Mouse (Mus musculus) adrenal gland, adult 18-20 months (tissue): ENCODE results near the gene Klrk1. TPM values are rescaled to one million over a fixed set of nuclear protein-coding genes. Genes with fewer than 3 reads are reported as not detected.
"Not testable (repeated sequence)": the region's sequence is repeated elsewhere in the genome, so short reads cannot be mapped to it uniquely, and the experiment has no call there.

ENCODE experiments used
- DNase-seq, 2 experiments: peaks; one replicate each; pipeline ENCODE4 v3.0.0; 2021 to 2022; ENCODE audit warnings: low spot score in 2 of 2
- long read RNA-seq, 2 experiments: library from polyadenylated mRNA; stranded (forward); transcript quantifications; one replicate each; pipeline ENCODE4 v2.0.0; 2021
- total RNA-seq, 2 experiments: library from RNA; stranded (reverse); gene quantifications; 1 replicate in 1 of 2; 2 replicates in 1 of 2; pipeline ENCODE4 v1.2.3; 2021

The Klrk1 gene
- under 1 TPM; 0.96 TPM for total RNA-seq
- long read RNA-seq, experiment 1: 0 reads
- long read RNA-seq, experiment 2: 0 reads

- DNase-seq: no peak
Measured at GRCm38 (mm10) chr6:129623735-129624134, at the start of gene Klrk1. Gene Klrk1, minus strand, starts transcription at chr6:129623864.

GRCm38 (mm10) chr6:129661301-129661700 lies 37.6 kb upstream of the Klrk1 start:
- DNase-seq: not testable (repeated sequence)

GRCm38 (mm10) chr6:129660589-129660988 lies 36.9 kb upstream of the Klrk1 start, which contains the start of gene Klrc2:
Gene Klrc2, minus strand, starts transcription at chr6:129660689.
- DNase-seq: not testable (repeated sequence)

- DNase-seq: not testable (repeated sequence)
Measured at GRCm38 (mm10) chr6:129644054-129644453, 20.4 kb upstream of the Klrk1 start.

GRCm38 (mm10) chr6:129643237-129643636 lies 19.6 kb upstream of the Klrk1 start, which contains the start of gene Klrc3:
Gene Klrc3, minus strand, starts transcription at chr6:129643337.
- DNase-seq: not testable (repeated sequence)

- not testable (repeated sequence) for DNase-seq
Measured at GRCm38 (mm10) chr6:129631046-129631445, 7.4 kb upstream of the Klrk1 start.

- no peak for DNase-seq
Measured at GRCm38 (mm10) chr6:129608372-129608771, 15.3 kb downstream of the Klrk1 start.

- DNase-seq: no peak
Measured at GRCm38 (mm10) chr6:129591508-129591907, 32.2 kb downstream of the Klrk1 start, which contains the start of gene Klrd1. Gene Klrd1, plus strand, starts transcription at chr6:129591782.

GRCm38 (mm10) chr6:129583014-129583413 lies 40.6 kb downstream of the Klrk1 start:
- DNase-seq: no peak

GRCm38 (mm10) chr6:129581896-129582295 lies 41.8 kb downstream of the Klrk1 start:
- DNase-seq: no peak

- DNase-seq: no peak
Measured at GRCm38 (mm10) chr6:129581274-129581673, 42.4 kb downstream of the Klrk1 start.

- no peak for DNase-seq
Measured at GRCm38 (mm10) chr6:129577605-129578004, 46.1 kb downstream of the Klrk1 start, which contains the start of gene Klre1. Gene Klre1, plus strand, starts transcription at chr6:129577905.

GRCm38 (mm10) chr6:129575315-129575714 lies 48.3 kb downstream of the Klrk1 start:
- no peak for DNase-seq

GRCm38 (mm10) chr6:129565257-129565656 lies 58.4 kb downstream of the Klrk1 start:
- DNase-seq: no peak

Other genes with a start within 250 kb of the Klrk1 start
- gene Clec12b, start 238.0 kb downstream of the Klrk1 start, total RNA-seq: under 1 TPM; 0.22 to 0.30 TPM
- 1 to 10 TPM; 1.4 to 2.0 TPM for gene Clec1b, start 226.6 kb downstream of the Klrk1 start, total RNA-seq
- gene Clec9a, start 215.0 kb downstream of the Klrk1 start, total RNA-seq: 1 to 10 TPM in 1 of 2 experiments, under 1 TPM in 1; 0.53 to 1.6 TPM
- 1 to 10 TPM; 4.0 to 4.5 TPM for gene Clec1a, start 171.9 kb downstream of the Klrk1 start, total RNA-seq
- gene Olr1, start 116.7 kb downstream of the Klrk1 start, total RNA-seq: under 1 TPM in 1 of 2 experiments, not detected in 1; 0.80 TPM
- gene Tmem52b, start 111.3 kb downstream of the Klrk1 start, total RNA-seq: not detected
- 100 to 1,000 TPM; 283 to 313 TPM for gene Gabarapl1, start 90.7 kb downstream of the Klrk1 start, total RNA-seq
- gene Klre1, start 46.0 kb downstream of the Klrk1 start, total RNA-seq: under 1 TPM in 1 of 2 experiments, not detected in 1; 0.22 TPM
- gene Klrd1, start 32.1 kb downstream of the Klrk1 start, total RNA-seq: under 1 TPM; 0.66 to 0.70 TPM
- gene Klrc3, start 19.5 kb upstream of the Klrk1 start, total RNA-seq: under 1 TPM in 1 of 2 experiments, not detected in 1; 0.63 TPM
- under 1 TPM; 0.17 to 0.42 TPM for gene Klrc2, start 36.8 kb upstream of the Klrk1 start, total RNA-seq
- gene Klrc1, start 55.1 kb upstream of the Klrk1 start, total RNA-seq: under 1 TPM; 0.33 to 0.77 TPM
- gene Klri1, start 93.3 kb upstream of the Klrk1 start, total RNA-seq: not detected
- under 1 TPM in 1 of 2 experiments, not detected in 1; 0.10 TPM for gene Klri2, start 116.6 kb upstream of the Klrk1 start, total RNA-seq
- gene Gm156, start 160.4 kb upstream of the Klrk1 start, total RNA-seq: not detected
- not detected for gene Gm17631, start 238.8 kb upstream of the Klrk1 start, total RNA-seq